Mouse (Mus musculus) brain, embryonic 18.5 days (tissue): ENCODE results near the gene Gm49345.
"Not testable (repeated sequence)": the region's sequence is repeated elsewhere in the genome, so short reads cannot be mapped to it uniquely, and the experiment has no call there.

Experiments
- DNase-seq: peaks from one replicate; pipeline ENCODE4 v3.0.0-alpha.2; 2012; ENCODE audit warnings: low read depth, low spot score

Gene Gm49345

DNA sequence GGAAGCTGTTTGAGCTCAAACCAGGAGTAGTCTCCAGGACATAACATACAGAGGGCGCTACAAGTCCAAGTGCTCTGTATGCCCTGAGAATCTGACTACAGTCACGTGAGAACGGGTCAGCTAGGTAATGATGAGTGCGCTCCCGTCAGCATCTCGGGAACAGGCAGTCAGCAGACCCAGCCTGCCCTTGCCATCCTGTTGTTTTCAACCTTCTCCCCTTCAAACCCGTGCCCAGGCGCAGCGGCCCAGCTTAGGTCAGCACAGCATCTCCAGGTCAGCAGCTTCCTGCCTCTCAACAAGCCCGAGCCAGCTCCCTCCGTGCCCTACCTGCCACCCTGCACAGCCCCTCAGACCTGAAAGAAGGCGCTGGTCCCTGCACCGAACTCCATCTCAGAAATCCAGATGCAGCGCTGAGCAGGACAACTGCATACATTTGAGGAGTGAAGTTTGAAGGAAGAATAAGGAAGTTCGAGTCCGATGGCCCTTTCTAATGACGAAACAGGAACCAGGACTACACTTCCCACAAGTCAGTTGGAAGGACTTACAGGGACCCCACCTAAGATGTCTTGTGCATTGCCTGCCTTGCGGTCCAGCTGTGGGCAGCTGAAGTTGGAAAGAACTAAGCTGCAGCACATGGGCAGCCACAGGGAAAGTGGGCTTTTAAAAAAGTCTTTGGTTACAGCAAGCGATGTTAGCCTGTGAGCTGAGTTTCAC, at the start of gene Gm49345, which contains the start of gene Zfp729a:
Gene Gm49345 (minus strand): TSS at position 476 of the 714 bp plus-strand sequence.
Gene Zfp729a (minus strand): TSS at position 498 of the 714 bp plus-strand sequence.
- peak; percentile 89 for DNase-seq

GRCm38 (mm10) chr13:67686971-67687370, 49.4 kb upstream of the Gm49345 start, which contains the start of gene Zfp738:
Zfp738 (minus strand) TSS chr13:67687071.
- no peak for DNase-seq

DNA sequence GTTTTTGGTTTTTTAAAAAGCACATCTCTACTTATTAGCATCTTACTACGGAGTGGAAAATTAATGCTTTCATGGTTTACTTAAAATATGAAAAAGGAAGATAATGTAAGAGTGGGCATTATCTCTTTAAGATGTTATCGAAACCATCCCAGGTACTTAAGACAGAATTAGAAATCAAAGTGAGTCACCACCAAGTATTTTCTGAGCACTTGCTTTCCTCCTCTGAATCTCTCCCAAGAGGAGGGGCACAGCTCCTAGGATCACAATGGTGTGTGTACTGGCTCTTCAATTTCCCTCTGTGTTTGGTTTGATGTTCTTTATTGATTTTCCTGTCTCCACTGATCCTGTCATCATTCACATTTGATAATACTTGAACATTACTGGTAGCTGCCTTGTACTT, 46.3 kb upstream of the Gm49345 start:
- not testable (repeated sequence) for DNase-seq

GRCm38 (mm10) chr13:67682959-67683735, 45.6 kb upstream of the Gm49345 start:
- DNase-seq = peak; percentile 82

- no peak for DNase-seq
Measured at GRCm38 (mm10) chr13:67674902-67675301, 37.3 kb upstream of the Gm49345 start.

DNA sequence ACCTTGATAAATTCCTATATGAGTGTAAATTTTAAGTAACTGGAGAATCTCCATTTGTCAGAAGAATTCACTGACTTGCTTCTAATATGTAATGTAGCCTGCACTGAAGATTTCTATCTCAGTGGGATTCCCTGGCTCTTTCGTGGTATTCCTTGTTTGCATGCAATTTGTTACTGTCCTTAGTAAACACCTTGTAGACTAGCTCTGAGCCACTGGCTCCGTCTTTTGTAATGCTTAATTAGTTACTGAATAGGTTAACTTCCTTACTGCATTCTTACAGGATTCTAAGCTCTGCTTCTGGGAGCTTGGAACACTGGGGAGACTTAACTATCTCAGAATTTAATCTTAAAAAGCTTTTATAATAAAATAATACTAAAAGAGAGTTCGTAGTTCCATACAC, 14.9 kb upstream of the Gm49345 start:
- DNase-seq = no peak

- no peak for DNase-seq
Measured at GRCm38 (mm10) chr13:67610108-67610507, 27.5 kb downstream of the Gm49345 start.

- peak; percentile 87 for DNase-seq
Measured at GRCm38 (mm10) chr13:67609066-67609876, 28.3 kb downstream of the Gm49345 start, which contains the start of gene Zfp729b. Zfp729b (minus strand) TSS chr13:67609707.

DNA sequence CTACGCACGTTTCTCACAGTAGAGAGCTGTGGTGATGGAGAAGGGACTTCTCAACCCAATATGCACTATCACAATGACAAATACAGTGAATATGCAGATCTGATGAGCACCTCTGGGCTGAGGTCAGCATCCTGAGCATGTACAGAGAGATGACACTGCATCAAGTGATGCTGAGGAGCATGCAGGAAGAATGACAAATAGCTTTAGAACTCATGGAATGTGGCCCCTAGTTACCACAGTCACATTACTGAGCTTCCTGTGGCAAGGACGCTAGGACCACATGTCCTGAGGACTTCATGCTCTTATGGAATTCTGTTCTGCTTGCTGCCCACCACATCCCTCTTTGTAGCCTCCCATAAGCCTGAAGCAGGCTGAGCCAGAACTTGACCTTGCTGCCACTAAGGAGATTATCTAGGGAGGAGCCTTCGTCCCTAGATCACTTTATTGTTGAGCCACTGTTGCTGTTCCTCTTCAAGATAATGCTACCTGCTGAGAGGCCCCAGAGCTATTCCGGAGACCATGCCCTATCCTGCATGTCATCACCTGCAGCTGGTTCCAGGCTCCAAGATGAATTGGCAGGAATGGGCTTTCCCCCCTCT, 64.9 kb downstream of the Gm49345 start:
- DNase-seq = no peak

DNA sequence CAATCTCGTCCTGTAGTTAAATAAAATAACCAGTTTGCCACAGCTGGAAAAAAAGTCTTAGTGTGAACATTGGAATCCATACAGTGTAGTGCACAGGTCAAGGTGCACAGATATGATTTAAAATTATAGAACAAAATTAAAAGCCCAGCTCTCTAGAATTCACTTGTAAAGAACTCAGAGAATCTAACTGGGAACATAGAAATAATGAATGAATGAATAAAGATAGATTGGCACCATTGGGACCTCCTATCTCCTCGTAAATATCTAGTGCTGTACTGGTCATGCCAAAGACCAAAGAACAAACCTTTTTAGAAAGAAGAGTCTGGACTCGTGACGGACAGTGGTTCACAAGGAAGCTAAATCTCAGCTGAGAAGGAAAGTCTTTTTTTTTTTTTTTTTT, 83.8 kb downstream of the Gm49345 start, which contains the start of gene Zfp748:
Gene Zfp748 (minus strand): TSS at position 101 of the 400 bp plus-strand sequence.
- no peak for DNase-seq

GRCm38 (mm10) chr13:67552505-67553346, 84.8 kb downstream of the Gm49345 start:
- DNase-seq = peak; percentile 82

DNA sequence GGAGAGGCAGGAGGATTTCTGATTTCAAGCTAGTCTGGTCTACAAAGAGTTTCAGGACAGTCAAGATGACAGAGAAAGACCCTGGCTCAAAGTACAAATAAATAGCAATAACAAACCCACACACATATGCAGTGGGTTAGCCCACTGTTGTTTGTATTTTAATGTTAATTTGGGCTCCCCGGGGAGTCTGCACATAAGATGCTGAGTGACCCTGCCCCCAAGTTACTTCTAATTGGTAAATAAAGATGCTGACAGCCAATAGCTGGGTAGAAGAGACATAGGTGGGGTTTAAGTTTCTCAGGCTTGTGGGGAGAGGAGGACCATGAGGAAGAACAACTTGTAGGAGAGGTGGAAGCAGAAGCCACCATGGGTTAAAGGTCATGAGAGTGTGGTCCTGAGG, 91.6 kb downstream of the Gm49345 start:
- DNase-seq = no peak
